Mouse (Mus musculus): Measurements from ENCODE around the gene Sgms2. TPM values are rescaled to one million over a fixed set of nuclear protein-coding genes. Genes with fewer than 3 reads are reported as not detected.

The Sgms2 gene
- polyA plus RNA-seq, 1 experiment, result 3.4 TPM

Other genes with a start within 250 kb of the Sgms2 start
- 109 TPM in 2 replicates for gene Hadh, start 219.3 kb downstream of the Sgms2 start, polyA plus RNA-seq (2012; rRNA removed)
- gene Cyp2u1, start 188.2 kb downstream of the Sgms2 start, polyA plus RNA-seq (2012; rRNA removed), result 2.5 and 2.8 TPM in 2 replicates
- gene Papss1, start 73.4 kb upstream of the Sgms2 start, polyA plus RNA-seq (2012; rRNA removed), result 42.1 and 45.7 TPM in 2 replicates